Mouse (Mus musculus) CD4-positive, CD25-positive, alpha-beta regulatory T cell, adult 4 months (primary cell): ENCODE measurements around the gene Pard3. TPM values are rescaled to one million over a fixed set of nuclear protein-coding genes. Genes with fewer than 3 reads are reported as not detected.

Experiments
- ATAC-seq: one replicate; pipeline ENCODE4 v1.8.0; 2017
- polyA plus RNA-seq, 2 experiments: library from polyadenylated mRNA; unstranded; fragments of 100-300 nt; shearing (Covaris generic); gene quantifications; one replicate each; pipeline ENCODE4 v1.2.1; 2017

Gene Pard3
- polyA plus RNA-seq, 2 experiments from 2014 or later, result 0.75 TPM; not detected in 1

DNA sequence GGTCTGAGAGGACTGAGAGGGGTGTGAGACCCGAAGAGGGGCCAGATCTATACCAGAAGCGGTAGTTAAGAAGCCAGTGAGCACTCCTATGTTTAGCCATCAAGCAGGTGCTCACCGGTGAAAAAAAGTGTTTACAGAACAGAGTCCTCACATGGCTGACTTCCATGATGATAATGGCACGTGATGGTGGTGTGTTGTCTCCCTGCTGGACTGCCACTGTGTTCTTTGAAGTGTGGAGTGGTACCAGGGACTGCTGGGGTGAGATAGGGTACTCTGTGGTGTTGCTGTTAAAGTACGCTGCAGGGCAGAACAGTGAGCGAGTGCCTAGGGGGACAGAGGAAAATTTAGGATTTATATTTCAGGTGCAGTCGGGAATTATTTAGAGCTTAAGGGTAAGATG lies 122.2 kb downstream of the Pard3 start:
- ATAC-seq, result no peak

DNA sequence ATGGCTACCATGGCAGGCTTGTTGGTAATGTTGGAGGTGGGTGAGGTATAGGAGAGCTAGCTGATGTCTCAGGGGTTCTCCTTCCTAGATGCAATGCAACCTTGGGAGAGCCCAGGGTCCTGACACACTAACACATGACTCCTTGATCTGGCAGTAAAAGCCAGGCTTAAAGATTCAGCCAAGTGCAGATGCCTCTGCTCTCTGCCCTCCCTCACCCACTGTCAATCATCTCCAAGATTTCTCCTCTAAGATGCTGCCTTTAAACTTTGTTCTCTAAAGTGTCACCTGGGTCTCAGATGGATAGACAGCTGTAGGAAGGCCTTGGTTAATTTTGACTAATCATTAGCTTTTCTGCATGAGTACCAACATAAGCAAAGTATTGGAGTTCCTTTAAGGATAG lies 125.0 kb downstream of the Pard3 start:
- no peak for ATAC-seq

- ATAC-seq, result no peak
These were observed 126.7 kb downstream of the Pard3 start for GRCm38 (mm10) chr8:127190350-127190749.

- ATAC-seq, result no peak
These were observed 127.7 kb downstream of the Pard3 start for GRCm38 (mm10) chr8:127191387-127191786.

DNA sequence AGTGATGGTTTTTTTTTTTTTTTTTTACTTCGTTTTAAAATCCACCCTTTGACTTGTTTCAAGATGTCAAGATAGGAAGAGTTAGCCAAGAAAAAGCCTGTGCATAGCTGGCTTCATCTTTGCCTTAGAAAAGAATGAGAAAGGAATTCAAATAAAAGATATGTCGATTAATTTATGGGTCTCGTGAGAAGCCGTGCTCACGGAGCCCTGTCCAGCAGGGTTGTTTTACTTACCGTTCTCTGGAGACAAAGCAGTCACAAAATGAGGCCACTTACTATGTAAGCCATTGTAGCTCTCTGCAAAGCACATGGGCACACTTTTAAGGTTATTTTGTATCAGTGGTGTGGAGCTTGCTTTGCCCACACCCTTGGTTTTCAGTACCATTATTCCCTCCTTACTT lies 128.1 kb downstream of the Pard3 start:
- no peak for ATAC-seq

DNA sequence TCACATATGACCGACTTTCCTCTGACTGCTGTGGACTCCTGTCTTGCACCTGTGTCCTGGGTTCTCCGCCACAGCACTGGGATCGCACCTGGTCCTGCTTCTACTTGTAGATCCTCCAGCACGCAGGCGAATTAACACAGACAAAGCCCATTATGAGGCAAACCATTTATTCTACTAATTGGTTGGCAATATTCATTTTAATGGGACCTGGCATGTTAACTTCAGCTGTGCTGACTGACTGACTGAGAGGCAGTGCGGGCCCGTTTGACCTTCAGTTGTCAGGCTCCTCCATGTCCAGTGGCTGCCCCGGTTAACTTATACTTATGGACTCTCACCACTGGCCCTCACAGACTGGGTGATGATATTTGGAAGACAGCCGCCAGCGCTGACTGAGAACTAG lies 128.6 kb downstream of the Pard3 start:
- ATAC-seq, result no peak

- ATAC-seq, result no peak
These were observed 129.7 kb downstream of the Pard3 start for GRCm38 (mm10) chr8:127193375-127193774.

GRCm38 (mm10) chr8:127194786-127195407 lies 131.2 kb downstream of the Pard3 start:
- no peak for ATAC-seq

GRCm38 (mm10) chr8:127196505-127197265 lies 133.0 kb downstream of the Pard3 start:
- ATAC-seq, result no peak

GRCm38 (mm10) chr8:127207455-127207854 lies 143.8 kb downstream of the Pard3 start:
- no peak for ATAC-seq

GRCm38 (mm10) chr8:127210621-127211020 lies 146.9 kb downstream of the Pard3 start:
- no peak for ATAC-seq

DNA sequence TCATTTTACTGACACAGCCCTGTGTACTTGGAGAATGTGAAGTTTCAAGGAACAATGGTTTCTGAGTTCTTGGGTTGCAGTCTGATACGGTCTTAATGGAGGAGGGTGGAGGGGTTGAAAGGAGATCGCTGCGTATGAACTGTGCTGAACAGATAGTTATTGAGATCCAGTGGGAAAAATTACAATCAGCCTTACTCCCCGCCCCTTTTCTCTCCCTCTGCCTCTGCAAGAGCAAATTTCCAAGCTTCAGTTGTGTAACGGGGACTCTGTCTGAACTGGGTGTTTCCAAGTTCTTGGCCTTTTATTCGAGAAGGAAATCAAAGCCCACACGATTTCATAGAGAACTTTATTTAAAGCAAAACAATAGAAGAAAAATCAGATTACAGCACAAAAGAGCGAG lies 150.6 kb downstream of the Pard3 start:
- ATAC-seq, result no peak

- ATAC-seq, result no peak
These were observed 151.2 kb downstream of the Pard3 start for GRCm38 (mm10) chr8:127214748-127215433.

- no peak for ATAC-seq
These were observed 156.5 kb downstream of the Pard3 start for GRCm38 (mm10) chr8:127220206-127220605.

DNA sequence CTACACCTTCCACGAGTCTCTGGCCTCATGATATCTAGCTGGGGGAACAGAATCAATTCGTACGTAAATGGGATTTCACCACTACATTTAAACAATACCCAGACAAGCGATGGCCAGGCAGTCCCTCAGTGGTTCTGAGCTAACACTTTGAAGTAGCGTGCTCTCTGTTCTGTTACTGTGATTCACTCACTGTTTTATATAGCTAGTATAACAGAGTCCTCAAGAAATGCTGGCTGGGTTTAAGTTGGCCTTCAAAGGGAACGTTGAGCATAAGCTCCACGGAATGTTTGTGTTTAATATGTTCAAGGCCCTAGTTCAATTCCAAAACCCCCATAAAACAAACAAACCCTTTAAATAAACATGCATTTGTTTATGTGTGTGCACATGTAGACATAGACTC lies 156.9 kb downstream of the Pard3 start:
- no peak for ATAC-seq

DNA sequence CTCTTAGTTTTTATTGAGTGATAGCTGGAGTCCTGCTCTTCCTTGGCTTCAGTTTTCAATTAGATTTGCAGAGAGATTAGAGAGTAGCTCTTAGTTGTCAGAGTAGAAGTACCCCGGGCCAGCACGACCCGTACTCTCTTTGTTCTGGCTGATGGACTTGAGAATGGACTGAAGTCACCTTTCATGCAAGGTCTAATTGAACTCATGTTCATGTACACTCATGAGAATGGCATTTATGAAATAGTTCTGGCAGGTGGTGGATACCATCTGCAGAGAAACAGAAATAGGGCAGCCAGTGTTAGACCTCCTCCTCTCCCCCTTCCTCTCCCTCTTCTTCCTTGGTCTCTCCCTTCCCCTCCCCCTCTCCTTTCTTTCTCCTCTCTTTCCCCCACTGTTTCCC lies 158.7 kb downstream of the Pard3 start:
- ATAC-seq, result no peak

GRCm38 (mm10) chr8:127226996-127227395 lies 163.3 kb downstream of the Pard3 start:
- no peak for ATAC-seq

- no peak for ATAC-seq
These were observed 163.7 kb downstream of the Pard3 start for GRCm38 (mm10) chr8:127227407-127227806.

- no peak for ATAC-seq
These were observed 165.9 kb downstream of the Pard3 start for GRCm38 (mm10) chr8:127229325-127230232.

- no peak for ATAC-seq
These were observed 166.5 kb downstream of the Pard3 start for GRCm38 (mm10) chr8:127230233-127230595.

DNA sequence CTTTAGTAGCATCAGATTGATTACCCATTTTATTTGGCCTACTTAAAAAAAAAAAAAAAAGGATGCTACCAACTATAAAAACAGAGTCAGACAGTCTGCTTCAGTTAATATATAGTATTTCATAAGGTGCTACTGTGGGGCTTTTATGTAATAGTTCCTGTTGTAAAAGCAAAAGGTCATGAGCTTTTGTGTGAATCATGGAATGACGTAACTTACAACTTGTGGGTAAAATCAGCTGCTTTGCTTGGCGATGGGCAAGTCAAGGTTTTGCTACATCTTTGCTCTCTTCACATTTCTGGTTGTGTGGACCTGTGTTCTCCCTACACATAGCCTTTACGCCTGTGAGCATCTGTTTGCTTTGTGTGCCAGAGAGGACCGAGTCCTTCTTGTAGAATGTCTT lies 179.7 kb downstream of the Pard3 start:
- no peak for ATAC-seq

DNA sequence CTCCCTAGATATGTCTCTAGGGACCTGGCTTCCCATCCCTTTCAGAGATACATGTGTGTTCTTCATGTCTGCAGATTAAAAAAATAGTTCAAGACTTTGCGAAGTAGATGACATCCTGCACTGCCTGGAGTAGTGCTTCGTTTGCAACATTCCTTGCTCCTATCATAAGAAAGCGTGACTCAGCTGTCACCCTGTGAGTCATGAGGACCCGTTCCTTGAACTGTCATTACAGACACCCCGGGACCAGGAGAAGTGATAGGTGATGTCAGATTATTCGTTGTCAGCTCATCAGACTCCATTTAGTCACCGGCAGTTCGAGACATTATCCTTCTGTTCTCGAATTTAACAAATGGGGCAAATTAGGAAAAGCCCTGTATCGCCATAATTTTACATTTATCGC lies 180.1 kb downstream of the Pard3 start:
- ATAC-seq, result no peak

DNA sequence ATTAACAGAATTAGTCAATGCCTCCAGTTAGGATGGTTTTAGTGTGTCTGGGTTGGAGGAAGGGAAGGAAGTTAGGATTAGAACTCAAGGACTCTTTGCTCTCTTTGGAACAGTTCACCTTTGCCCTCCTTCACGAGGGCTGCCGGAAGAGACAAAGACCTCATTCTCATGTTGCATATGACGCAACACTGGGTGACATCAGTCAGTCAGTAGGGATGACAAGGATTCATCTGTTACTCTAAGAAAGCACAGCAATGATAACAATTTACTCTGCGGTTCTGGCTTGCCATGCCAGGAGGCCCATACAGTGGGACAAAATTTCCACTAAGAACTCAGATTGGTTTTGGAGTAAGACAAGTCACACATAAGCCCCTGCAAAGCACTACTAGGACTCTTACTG lies 187.1 kb downstream of the Pard3 start:
- ATAC-seq, result no peak
